Mouse (Mus musculus) intestine, embryonic 16.5 days (tissue): ENCODE measurements around the gene Rhbg. TPM values are rescaled to one million over a fixed set of nuclear protein-coding genes. Genes with fewer than 3 reads are reported as not detected.

Experiments
- ATAC-seq: fragments of 200-750 bp; cut with Nextera tagmentation; 2 replicates; pipeline ENCODE4 v1.8.0; 2017; ENCODE audit warnings: moderate TSS enrichment, moderate library complexity
- H3K27ac ChIP-seq: fragments of 300-500 bp; sonication (generic); 2 replicates; pipeline ENCODE4 v1.5.1; 2014; ENCODE audit warnings: mild to moderate bottlenecking, low read length
- H3K27me3 ChIP-seq: fragments of 300-500 bp; sonication (generic); replicated peaks from 2 replicates; pipeline ENCODE4 v1.6.1; 2014; ENCODE audit warnings: low read length, control low read depth, mixed read lengths; ENCODE audit not compliant: control insufficient read depth, insufficient read depth
- H3K36me3 ChIP-seq: fragments of 300-500 bp; sonication (generic); 2 replicates; pipeline ENCODE4 v1.6.1; 2014; ENCODE audit warnings: low read length, control low read depth; ENCODE audit not compliant: control insufficient read depth, insufficient read depth
- H3K4me1 ChIP-seq: fragments of 300-500 bp; sonication (generic); 2 replicates; pipeline ENCODE4 v1.6.1; 2014; ENCODE audit warnings: low read length, control low read depth, mixed read lengths; ENCODE audit not compliant: control insufficient read depth, insufficient read depth
- H3K4me2 ChIP-seq: fragments of 300-500 bp; sonication (generic); 2 replicates; pipeline ENCODE4 v1.6.1; 2014; ENCODE audit warnings: low read depth, low read length, control low read depth
- H3K4me3 ChIP-seq: fragments of 300-500 bp; sonication (generic); 2 replicates; pipeline ENCODE4 v1.5.1; 2014; ENCODE audit warnings: mild to moderate bottlenecking, low read length
- H3K9ac ChIP-seq: fragments of 300-500 bp; sonication (generic); 2 replicates; pipeline ENCODE4 v1.6.1; 2014; ENCODE audit warnings: low read depth, low read length
- H3K9me3 ChIP-seq: fragments of 300-500 bp; sonication (generic); 2 replicates; pipeline ENCODE4 v1.6.1; 2016; ENCODE audit warnings: low read length, control low read depth; ENCODE audit not compliant: control insufficient read depth
- WGBS: fragments of 180-500 bp; shearing (Covaris S2); extraction: QIAGEN DNeasy Blood & Tissue Kit; methylation state at CpG from one replicate; pipeline ENCODE4 v1.1.7; 2014; 5-methylcytosine and 5-hydroxymethylcytosine counted together
- microRNA-seq: library from miRNA; unstranded; fragments of <30 nt; microRNA quantifications from one replicate; pipeline ENCODE4, GENCODE M21; 2016
- polyA plus RNA-seq: library from polyadenylated mRNA; unstranded; fragments of >200 nt; fragmentation: Nextera tagmentation; extraction: Ambion mirVana; gene quantifications from 2 replicates; pipeline ENCODE4 v1.2.1, GENCODE M21; 2015

Rhbg gene
- polyA plus RNA-seq, 1 experiment from 2014 or later, result 1.3 TPM

DNA sequence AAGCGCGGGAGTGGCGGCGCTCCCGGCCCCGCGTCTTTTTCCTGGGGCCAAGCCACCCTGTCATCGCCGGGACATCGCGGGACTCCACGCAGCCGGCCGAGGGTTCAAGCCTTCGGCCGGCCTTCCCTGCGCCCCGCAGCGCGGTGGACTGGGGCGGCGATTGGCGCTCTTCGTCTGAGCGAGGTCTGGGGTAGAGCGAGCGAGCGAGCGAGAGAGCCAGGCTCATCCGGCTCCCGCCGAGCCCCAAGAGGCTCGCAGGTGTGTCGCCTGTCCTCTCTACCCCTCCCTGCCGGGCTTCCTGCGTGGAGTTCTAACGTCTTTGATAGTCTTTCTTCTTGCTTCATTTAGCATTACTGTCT, 53.6 kb downstream of the Rhbg start:
- H3K9me3 ChIP-seq, result no peaks in the 10 kb centered on the region
- no peak overlapping the region for H3K27ac ChIP-seq
- ATAC-seq, result no peak
- peaks cover 10% of the 10 kb centered on the region for H3K4me1 ChIP-seq
- WGBS, result under 1% methylated on average over 37 of the region's 37 CpGs
- peak overlapping the region; percentile 33; the same call in 1 of the 2 replicates for H3K9ac ChIP-seq
- no peaks in the 10 kb centered on the region for H3K36me3 ChIP-seq
- peak overlapping the region; percentile 58 for H3K4me2 ChIP-seq
- peaks cover 90% of the 10 kb centered on the region for H3K27me3 ChIP-seq
- H3K4me3 ChIP-seq, result peak overlapping the region; percentile 40

GRCm38 (mm10) chr3:88200161-88200971, 54.1 kb downstream of the Rhbg start:
- no peaks in the 10 kb centered on the region for H3K9me3 ChIP-seq
- under 1% methylated on average over 61 of the region's 61 CpGs for WGBS
- no peaks in the 10 kb centered on the region for H3K36me3 ChIP-seq
- peak overlapping the region; percentile 40 for H3K4me3 ChIP-seq
- H3K27me3 ChIP-seq, result peaks cover 90% of the 10 kb centered on the region
- peaks cover 10% of the 10 kb centered on the region for H3K4me1 ChIP-seq
- H3K9ac ChIP-seq, result peak overlapping the region; percentile 33; the same call in 1 of the 2 replicates
- H3K27ac ChIP-seq, result no peak overlapping the region
- ATAC-seq, result no peak
- peak overlapping the region; percentile 58 for H3K4me2 ChIP-seq

- Histone ChIP-seq H3K9me3 (no peaks in the 10 kb centered on the region), H3K4me3 (no peak overlapping the region), H3K27ac (no peak overlapping the region), H3K9ac (no peak overlapping the region), H3K4me2 (no peak overlapping the region), H3K4me1 (peaks cover 10% of the 10 kb centered on the region), H3K36me3 (no peaks in the 10 kb centered on the region), H3K27me3 (peaks cover 83% of the 10 kb centered on the region)
- WGBS, result 28% methylated on average over 2 of the region's 2 CpGs
- no peak for ATAC-seq
Observed at GRCm38 (mm10) chr3:88199541-88200110, 54.9 kb downstream of the Rhbg start.

GRCm38 (mm10) chr3:88198505-88199020, 55.9 kb downstream of the Rhbg start:
- Histone ChIP-seq H3K4me3 (no peak overlapping the region), H3K27ac (no peak overlapping the region), H3K27me3 (peaks cover 82% of the 10 kb centered on the region), H3K4me1 (peaks cover 10% of the 10 kb centered on the region), H3K9me3 (no peaks in the 10 kb centered on the region), H3K4me2 (no peak overlapping the region), H3K36me3 (no peaks in the 10 kb centered on the region), H3K9ac (no peak overlapping the region)
- WGBS, result 7% methylated on average over 9 of the region's 9 CpGs
- ATAC-seq, result no peak

GRCm38 (mm10) chr3:88197741-88198504, 56.6 kb downstream of the Rhbg start:
- no peaks in the 10 kb centered on the region for H3K36me3 ChIP-seq
- peaks cover 10% of the 10 kb centered on the region for H3K4me1 ChIP-seq
- no peak overlapping the region for H3K4me2 ChIP-seq
- no peak overlapping the region for H3K4me3 ChIP-seq
- H3K9me3 ChIP-seq, result no peaks in the 10 kb centered on the region
- H3K27ac ChIP-seq, result no peak overlapping the region
- WGBS, result 12% methylated on average over 10 of the region's 10 CpGs
- no peak for ATAC-seq
- no peak overlapping the region for H3K9ac ChIP-seq
- H3K27me3 ChIP-seq, result peaks cover 76% of the 10 kb centered on the region

Small RNAs within 50 kb of the gene (microRNA-seq; reads per million reads assigned to microRNA genes)
- gene Gm25641, result not detected
- not detected for gene Mir3093
- not detected for gene Mir9-1

Other genes starting within 250 kb of the Rhbg start
- gene Hapln2, start 227.1 kb downstream of the Rhbg start, polyA plus RNA-seq, result not detected in 2 replicates
- 30.4 and 38.3 TPM in 2 replicates for gene Gpatch4, start 211.6 kb downstream of the Rhbg start, polyA plus RNA-seq
- 170 and 178 TPM in 2 replicates for gene Naxe, start 196.2 kb downstream of the Rhbg start, polyA plus RNA-seq
- gene Ttc24, start 176.4 kb downstream of the Rhbg start, polyA plus RNA-seq, result not detected in 2 replicates
- gene Iqgap3, start 172.7 kb downstream of the Rhbg start, polyA plus RNA-seq, result 14.3 and 14.5 TPM in 2 replicates
- 13.7 and 23.2 TPM in 2 replicates for gene Mef2d, start 112.3 kb downstream of the Rhbg start, polyA plus RNA-seq
- gene Gm38392, start 32.5 kb upstream of the Rhbg start, polyA plus RNA-seq, result 0.81 TPM in 1 of 2 replicates, not detected in the other
- 9.7 and 10.8 TPM in 2 replicates for gene Tsacc, start 42.3 kb upstream of the Rhbg start, polyA plus RNA-seq
- gene Cct3, start 42.4 kb upstream of the Rhbg start, polyA plus RNA-seq, result 470 and 510 TPM in 2 replicates
- gene Glmp, start 70.3 kb upstream of the Rhbg start, polyA plus RNA-seq, result 365 and 416 TPM in 2 replicates
- gene Tmem79, start 81.4 kb upstream of the Rhbg start, polyA plus RNA-seq, result 23.8 and 29.4 TPM in 2 replicates
- 34.2 and 34.7 TPM in 2 replicates for gene Smg5, start 81.6 kb upstream of the Rhbg start, polyA plus RNA-seq
- 4.4 and 5.1 TPM in 2 replicates for gene Paqr6, start 109.9 kb upstream of the Rhbg start, polyA plus RNA-seq
- gene Bglap3, start 118.0 kb upstream of the Rhbg start, polyA plus RNA-seq, result 2.2 and 5.3 TPM in 2 replicates
- not detected in 2 replicates for gene Bglap2, start 124.0 kb upstream of the Rhbg start, polyA plus RNA-seq
- gene Bglap, start 129.8 kb upstream of the Rhbg start, polyA plus RNA-seq, result 0.69 TPM in 1 of 2 replicates, not detected in the other
- gene Pmf1, start 155.6 kb upstream of the Rhbg start, polyA plus RNA-seq, result 112 and 129 TPM in 2 replicates
- gene Slc25a44, start 170.4 kb upstream of the Rhbg start, polyA plus RNA-seq, result 20.4 and 21.8 TPM in 2 replicates
- gene Sema4a, start 206.5 kb upstream of the Rhbg start, polyA plus RNA-seq, result 60.9 and 71.1 TPM in 2 replicates